Mouse (Mus musculus): Measurements from ENCODE around the gene Gm10944.

Gene Gm10944

GRCm38 (mm10) chr10:10681048-10681447 is at the start of gene Gm10944:
TSS of gene Gm10944 (plus strand) at chr10:10681348.
- DNase-seq (ENCODE audit: low read depth, low spot score): no peak

- no peak for DNase-seq (ENCODE audit: low read depth, low spot score)
These were observed 25.2 kb upstream of the Gm10944 start for GRCm38 (mm10) chr10:10655991-10656390.

DNA sequence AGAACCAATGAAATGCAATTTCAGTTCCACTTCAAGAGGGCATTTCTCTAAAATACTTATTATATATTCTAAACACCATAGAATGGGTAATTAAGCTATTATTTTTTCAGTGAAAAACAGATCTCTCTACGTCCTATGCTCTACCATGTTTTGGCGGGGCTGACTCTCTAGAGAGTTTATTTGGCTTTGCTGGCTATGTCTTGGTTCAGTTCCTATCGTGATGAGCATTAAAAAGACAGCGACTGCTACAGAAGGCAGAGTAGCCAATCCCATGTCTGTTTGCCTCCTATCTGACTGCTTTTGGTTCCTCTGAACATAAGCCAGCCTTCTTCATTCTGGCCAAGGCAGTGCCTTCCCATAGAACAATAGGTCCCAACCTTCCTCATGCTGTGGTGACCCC is 24.5 kb upstream of the Gm10944 start:
- no peak for DNase-seq (ENCODE audit: low read depth, low spot score)

DNA sequence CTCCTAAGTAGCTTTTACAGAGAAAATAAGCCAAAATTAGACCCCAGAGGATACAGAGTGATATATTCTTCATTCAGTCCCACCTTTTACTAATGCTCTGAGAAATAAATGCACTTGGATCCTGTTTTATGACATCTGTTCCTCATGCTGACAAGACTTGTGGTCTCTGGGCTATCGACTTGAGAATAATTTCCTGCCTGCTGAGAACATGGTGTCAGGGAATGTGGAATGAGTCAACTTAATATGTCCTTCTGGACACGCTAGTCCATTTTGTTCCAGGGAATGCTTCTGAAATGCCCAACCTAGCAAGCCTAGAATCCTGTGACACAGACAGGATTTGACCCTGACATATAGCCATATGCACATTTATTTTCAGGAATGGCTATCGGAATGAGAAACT is 22.0 kb upstream of the Gm10944 start:
- DNase-seq (ENCODE audit: low read depth, low spot score): no peak

GRCm38 (mm10) chr10:10659976-10660375 is 21.2 kb upstream of the Gm10944 start:
- no peak for DNase-seq (ENCODE audit: low read depth, low spot score)

DNA sequence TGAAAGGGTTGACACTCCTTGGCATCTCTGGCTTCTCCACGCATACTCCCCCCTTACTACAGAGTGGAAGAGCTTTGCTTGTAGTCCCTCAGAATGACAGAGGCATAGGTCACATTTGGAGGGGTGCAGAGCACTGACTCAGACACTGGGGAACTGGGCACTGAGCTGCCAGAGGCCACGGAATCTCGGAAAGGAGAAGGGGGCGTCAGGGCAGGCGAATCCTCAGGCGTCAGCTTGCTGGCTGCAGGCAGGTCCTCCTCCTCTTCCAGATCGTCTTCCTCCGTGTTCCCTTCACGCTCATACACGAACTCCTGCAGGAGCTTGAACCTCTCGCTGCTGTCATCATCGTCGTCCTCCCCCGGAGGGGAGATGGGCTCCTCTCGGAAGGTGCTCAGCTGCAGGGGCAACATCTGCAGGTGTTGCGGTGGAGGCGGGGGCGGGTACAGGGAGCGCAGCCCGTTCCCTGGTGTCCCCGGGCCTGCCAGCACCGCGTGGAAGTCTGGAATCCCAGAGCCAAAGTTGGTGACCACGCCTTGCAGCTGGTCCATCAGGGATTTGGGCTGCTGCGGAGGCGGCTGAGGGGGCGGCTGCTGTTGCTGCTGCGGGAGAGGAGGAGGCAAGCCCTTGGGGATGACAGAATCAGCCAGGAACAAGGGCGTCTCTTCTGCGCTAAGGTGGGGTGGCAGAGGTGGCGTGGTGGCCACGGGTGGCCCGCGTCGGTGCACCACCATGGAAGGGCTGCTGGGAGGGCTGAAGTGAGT is 7.9 kb downstream of the Gm10944 start:
- no peak for DNase-seq (ENCODE audit: low read depth, low spot score)

GRCm38 (mm10) chr10:10689668-10690223 is 8.6 kb downstream of the Gm10944 start:
- no peak for DNase-seq (ENCODE audit: low read depth, low spot score)

DNA sequence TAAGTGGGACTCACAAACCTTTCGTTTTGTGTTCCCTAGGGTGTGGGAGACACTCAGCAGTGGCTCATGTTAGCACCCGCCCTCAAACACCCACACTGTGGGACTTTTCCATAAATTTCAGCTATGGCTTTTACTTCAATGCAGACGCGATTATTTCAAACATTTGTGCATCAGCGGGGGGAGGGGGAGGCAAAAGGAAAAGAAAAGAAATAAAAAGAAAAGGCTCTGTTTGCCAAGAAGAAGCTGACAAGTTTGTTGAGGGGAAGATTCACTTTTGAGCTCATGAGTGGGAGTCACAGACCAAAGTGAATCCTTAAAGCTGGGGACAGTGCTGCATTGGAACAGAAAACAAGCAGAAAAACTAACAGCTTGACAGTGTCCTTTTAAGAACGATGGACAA is 16.3 kb downstream of the Gm10944 start:
- DNase-seq (ENCODE audit: low read depth, low spot score): no peak

GRCm38 (mm10) chr10:10700903-10701302 is 19.8 kb downstream of the Gm10944 start:
- DNase-seq (ENCODE audit: low read depth, low spot score): no peak

DNA sequence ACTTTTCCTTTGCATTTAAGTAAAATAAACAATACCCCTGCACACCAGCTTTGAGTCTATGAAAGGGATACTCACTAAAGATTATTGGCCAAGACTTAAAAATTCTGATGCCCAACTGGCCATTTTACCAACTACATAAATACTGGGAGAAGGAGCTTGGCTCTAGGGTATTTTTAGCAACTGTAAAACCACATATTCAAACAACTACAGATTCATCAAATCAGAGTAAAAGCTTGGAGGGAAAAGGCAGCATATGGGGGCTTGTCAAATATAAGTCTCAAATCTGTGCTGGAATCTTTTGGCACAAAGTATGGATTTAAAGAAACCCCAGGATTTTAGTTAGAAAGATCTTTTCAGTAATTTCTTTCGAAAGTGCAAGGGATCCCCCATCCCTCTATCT is 20.2 kb downstream of the Gm10944 start:
- DNase-seq (ENCODE audit: low read depth, low spot score): no peak

DNA sequence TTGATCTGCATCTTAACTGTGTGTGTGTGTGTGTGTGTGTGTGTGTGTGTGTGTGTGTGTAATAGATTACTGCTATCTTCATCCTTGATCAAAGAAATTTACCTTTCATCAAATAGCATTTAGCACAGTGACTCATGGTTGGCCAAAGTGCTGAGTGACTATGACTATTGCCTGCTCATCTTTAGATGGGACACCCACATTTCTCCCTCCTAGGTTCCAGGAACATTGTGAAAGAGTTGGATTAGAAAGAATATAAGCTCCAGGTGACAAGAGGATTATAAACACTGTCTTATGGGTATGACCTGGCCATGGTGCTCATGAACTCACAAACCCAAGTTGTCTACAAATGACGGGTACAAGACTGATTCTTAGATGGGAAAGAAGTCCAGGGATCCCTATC is 26.9 kb downstream of the Gm10944 start:
- DNase-seq (ENCODE audit: low read depth, low spot score): no peak

DNA sequence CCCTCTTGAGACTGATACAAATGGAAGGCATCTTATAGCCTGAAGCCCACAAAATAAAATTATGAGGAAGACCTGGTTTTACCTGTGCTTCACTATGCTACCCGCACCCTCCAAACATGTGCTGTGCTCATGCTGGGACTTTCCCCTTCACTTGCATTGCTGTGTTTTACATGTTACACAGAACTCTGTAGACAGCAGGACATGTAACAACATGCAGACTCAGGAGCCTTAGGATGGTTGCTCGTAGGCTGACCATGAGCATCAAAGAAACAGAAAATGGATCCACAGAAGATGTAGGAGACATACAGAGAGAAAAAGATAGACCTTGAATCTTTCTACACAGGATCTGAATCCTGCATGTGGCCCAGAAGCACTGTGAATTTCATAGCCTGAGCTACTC is 29.2 kb downstream of the Gm10944 start:
- DNase-seq (ENCODE audit: low read depth, low spot score): no peak

DNA sequence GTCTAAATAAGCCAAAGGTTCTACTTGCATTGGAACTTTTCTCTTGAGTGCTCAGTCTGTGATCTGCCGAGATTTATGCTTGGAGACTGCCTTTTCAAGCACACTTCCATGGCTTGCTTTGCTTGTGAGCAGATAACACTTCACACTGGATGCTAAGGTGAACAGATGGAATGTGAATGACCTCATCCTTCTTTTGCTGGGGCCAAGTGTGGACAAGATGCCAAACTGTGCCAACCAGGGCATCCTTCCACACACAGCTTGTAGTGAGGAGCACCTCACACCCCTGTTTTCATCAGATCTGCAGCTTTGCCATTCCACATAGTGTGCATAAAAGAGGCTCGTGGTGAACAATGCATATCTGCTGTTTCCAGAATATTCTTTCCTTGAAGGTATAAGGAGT is 29.7 kb downstream of the Gm10944 start:
- no peak for DNase-seq (ENCODE audit: low read depth, low spot score)

DNA sequence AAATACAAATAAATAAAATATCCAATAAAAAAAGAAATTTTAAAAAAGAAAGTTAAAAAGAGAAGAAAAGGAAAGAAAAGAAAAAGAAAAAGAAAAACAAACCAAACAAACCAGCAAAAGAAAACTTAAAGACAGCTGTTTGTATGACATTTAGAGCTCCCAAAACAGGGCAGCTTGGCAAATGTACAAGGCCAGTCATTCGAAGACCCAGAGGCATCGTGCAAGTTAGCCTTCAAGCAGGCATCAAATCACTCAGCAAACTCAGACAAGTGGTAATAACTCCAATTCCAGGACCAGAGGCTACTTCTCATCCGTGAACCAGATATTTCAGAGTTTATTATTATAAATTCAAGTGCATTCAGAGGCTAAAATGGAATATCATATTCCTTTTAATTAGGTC is 45.4 kb downstream of the Gm10944 start:
- no peak for DNase-seq (ENCODE audit: low read depth, low spot score)
